Mouse (Mus musculus) left cerebral cortex, adult 6 months (tissue): ENCODE data around the gene Slc35f4. TPM values are rescaled to one million over a fixed set of nuclear protein-coding genes. Genes with fewer than 3 reads are reported as not detected.

Experiments
- long read RNA-seq, 2 experiments: library from polyadenylated mRNA; unstranded; transcript quantifications; one replicate each; pipeline ENCODE4 v2.0.0; 2019 to 2020
- polyA plus RNA-seq: library from polyadenylated mRNA; unstranded; fragments of <200 nt; fragmentation: Nextera tagmentation; gene quantifications from 2 replicates; pipeline ENCODE4 v1.2.3, GENCODE M21; 2021

The Slc35f4 gene
- polyA plus RNA-seq = 17.3 and 20.8 TPM in 2 replicates
- long read RNA-seq, experiment 1, partial matches to known transcripts = 0 of 7 reads
- long read RNA-seq, experiment 1, other reads (novel, unspliced or antisense) = 7 of 7 reads
- long read RNA-seq, experiment 2, partial matches to known transcripts = 3 of 4 reads
- long read RNA-seq, experiment 2, other reads (novel, unspliced or antisense) = 1 of 4 reads

DNA sequence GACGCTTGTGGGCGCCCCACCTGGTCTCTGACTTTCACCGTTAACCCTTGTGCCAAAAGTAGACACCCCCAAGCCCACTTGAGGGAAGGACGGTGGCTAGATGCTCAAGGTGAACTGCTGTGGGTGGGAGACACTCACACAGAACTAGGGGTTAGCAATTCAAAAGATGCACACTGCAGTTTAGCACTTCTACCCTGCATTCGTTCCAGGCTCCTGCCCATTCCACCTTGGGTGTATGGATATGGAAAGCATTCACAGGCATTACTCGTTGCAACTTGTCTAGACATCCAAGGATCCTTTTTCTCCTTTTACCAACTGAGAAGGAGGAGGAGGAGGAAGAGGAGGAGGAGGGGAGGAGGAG lies at the start of gene Slc35f4:
Gene Slc35f4 (minus strand): TSS at position 116 of the 361 bp plus-strand sequence.

